Mouse (Mus musculus) olfactory bulb, adult 2 months (tissue): ENCODE data around the gene Ak4. TPM values are rescaled to one million over a fixed set of nuclear protein-coding genes. Genes with fewer than 3 reads are reported as not detected.

Experiments used
- H3K27ac ChIP-seq: fragments of 200-500 bp; 2 replicates; pipeline ENCODE4 v1.5.1; 2012; ENCODE audit warnings: low read depth, low read length; ENCODE audit not compliant: insufficient read depth
- H3K4me1 ChIP-seq: fragments of 200-500 bp; 2 replicates; pipeline ENCODE4 v1.6.1; 2012; ENCODE audit warnings: low read length; ENCODE audit not compliant: control insufficient read depth, insufficient read depth
- H3K4me3 ChIP-seq: fragments of 200-500 bp; 2 replicates; pipeline ENCODE4 v1.5.1; 2012; ENCODE audit warnings: mild to moderate bottlenecking, low read depth, low read length, moderate library complexity; ENCODE audit not compliant: insufficient read depth
- CTCF ChIP-seq: fragments of 200-500 bp; IDR thresholded peaks from 2 replicates; pipeline ENCODE4 v1.5.1; 2012; ENCODE audit warnings: low read depth, mild to moderate bottlenecking, low read length, moderate library complexity; ENCODE audit not compliant: insufficient read depth
- POLR2A ChIP-seq: fragments of 200-500 bp; IDR thresholded peaks from 2 replicates; pipeline ENCODE4 v1.6.1; 2012; ENCODE audit warnings: mild to moderate bottlenecking, low read depth, low read length, moderate library complexity; ENCODE audit not compliant: insufficient read depth
- WGBS: fragments of 180-500 bp; shearing (Covaris S2); methylation state at CpG from one replicate; pipeline ENCODE4 v1.1.7; 2018; 5-methylcytosine and 5-hydroxymethylcytosine counted together
- polyA plus RNA-seq: library from polyadenylated mRNA; stranded (reverse); fragments of >200 nt; gene quantifications from 2 replicates; pipeline ENCODE4 v1.2.4, GENCODE M21; 2012; ENCODE audit warnings: low replicate concordance; ENCODE audit not compliant: missing spikeins, insufficient read depth, insufficient read length

Ak4 gene
- polyA plus RNA-seq, 1 experiment, result not detected

GRCm38 (mm10) chr4:101448701-101449100 lies 29.6 kb downstream of the Ak4 start:
- H3K27ac ChIP-seq, result no peak overlapping the region
- no peak overlapping the region for H3K4me3 ChIP-seq
- 95% methylated on average over 8 of the region's 8 CpGs for WGBS
- TF ChIP-seq CTCF (no peak), POLR2A (no peak)
- no peaks in the 10 kb centered on the region; the same call in 1 of the 2 replicates for H3K4me1 ChIP-seq

DNA sequence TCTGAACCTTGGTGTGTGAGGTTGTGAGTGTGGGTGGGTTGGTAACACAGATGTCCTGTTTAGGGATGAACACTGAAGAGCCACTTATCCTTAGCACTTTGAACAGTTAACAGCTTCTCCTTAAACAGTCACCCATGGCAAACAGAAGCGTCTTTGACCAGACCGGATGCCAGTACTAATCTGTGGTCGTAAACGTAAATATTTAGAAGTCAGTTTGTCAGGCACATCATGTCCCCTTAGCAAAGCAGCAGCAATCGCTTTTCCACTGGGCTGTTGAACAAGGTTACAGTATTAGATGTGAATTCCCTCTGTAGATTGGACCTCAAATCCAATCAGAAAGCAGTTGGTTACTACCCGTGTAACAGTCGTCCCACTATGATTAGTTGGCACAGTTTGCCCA lies 30.3 kb downstream of the Ak4 start:
- H3K27ac ChIP-seq, result no peak overlapping the region
- no peaks in the 10 kb centered on the region; the same call in 1 of the 2 replicates for H3K4me1 ChIP-seq
- no peak overlapping the region for H3K4me3 ChIP-seq
- TF ChIP-seq CTCF, result no peak
- no peak for TF ChIP-seq POLR2A
- WGBS, result 95% methylated on average over 7 of the region's 7 CpGs

GRCm38 (mm10) chr4:101450150-101450780 lies 31.2 kb downstream of the Ak4 start:
- H3K4me1 ChIP-seq, result no peaks in the 10 kb centered on the region; the same call in 1 of the 2 replicates
- no peak overlapping the region for H3K4me3 ChIP-seq
- WGBS, result 81% methylated on average over 20 of the region's 20 CpGs
- TF ChIP-seq POLR2A (no peak), CTCF (no peak)
- H3K27ac ChIP-seq, result no peak overlapping the region

DNA sequence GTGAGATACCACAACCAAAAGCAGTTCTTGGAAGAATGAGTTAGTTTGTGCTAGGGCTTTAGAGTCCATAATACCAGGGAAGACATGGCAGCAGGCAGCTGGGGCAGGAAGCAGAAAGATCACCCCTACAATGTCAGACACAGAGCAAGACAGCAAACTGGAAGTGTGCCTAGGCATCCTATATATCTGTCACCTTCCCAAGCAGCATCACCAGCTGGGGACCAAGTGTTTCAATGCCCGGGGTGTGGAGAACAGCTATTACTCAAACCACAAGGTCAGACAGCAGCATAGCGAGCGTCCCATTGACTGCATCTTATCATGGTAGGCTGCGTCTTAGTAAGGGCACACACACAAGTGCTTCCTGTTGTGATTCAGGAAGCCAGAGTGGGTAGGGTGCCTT lies 32.0 kb downstream of the Ak4 start:
- 94% methylated on average over 4 of the region's 4 CpGs for WGBS
- no peak overlapping the region for H3K4me3 ChIP-seq
- no peaks in the 10 kb centered on the region; the same call in 1 of the 2 replicates for H3K4me1 ChIP-seq
- H3K27ac ChIP-seq, result no peak overlapping the region
- no peak for TF ChIP-seq POLR2A
- TF ChIP-seq CTCF, result no peak

DNA sequence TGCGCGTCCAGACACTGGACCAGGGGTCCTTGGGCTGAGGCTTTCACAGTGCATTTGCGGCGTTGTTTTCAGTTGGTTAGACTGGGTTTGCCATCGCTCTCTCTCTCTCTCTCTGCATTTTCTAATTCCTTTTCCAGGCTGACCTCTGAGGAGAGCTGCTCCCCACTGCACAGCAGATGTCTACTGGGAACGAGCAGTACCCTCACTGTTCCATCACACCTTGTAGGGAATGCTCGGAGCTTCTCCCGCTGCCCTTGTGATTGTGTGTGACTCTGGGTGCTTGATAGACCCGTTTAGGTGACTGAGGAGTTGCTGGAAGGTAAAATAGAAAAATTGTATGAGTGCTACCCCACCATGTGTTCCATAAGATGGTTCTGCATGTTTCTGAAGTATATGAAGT lies 33.8 kb downstream of the Ak4 start:
- 89% methylated on average over 9 of the region's 9 CpGs for WGBS
- no peak overlapping the region for H3K27ac ChIP-seq
- no peak overlapping the region for H3K4me3 ChIP-seq
- no peaks in the 10 kb centered on the region; the same call in 1 of the 2 replicates for H3K4me1 ChIP-seq
- no peak for TF ChIP-seq CTCF
- no peak for TF ChIP-seq POLR2A

- H3K4me1 ChIP-seq, result no peaks in the 10 kb centered on the region
- no peak overlapping the region for H3K4me3 ChIP-seq
- no peak overlapping the region for H3K27ac ChIP-seq
- WGBS, result 92% methylated on average over 8 of the region's 8 CpGs
- no peak for TF ChIP-seq POLR2A
- TF ChIP-seq CTCF, result no peak
These were observed 38.1 kb downstream of the Ak4 start for GRCm38 (mm10) chr4:101457176-101457575.

DNA sequence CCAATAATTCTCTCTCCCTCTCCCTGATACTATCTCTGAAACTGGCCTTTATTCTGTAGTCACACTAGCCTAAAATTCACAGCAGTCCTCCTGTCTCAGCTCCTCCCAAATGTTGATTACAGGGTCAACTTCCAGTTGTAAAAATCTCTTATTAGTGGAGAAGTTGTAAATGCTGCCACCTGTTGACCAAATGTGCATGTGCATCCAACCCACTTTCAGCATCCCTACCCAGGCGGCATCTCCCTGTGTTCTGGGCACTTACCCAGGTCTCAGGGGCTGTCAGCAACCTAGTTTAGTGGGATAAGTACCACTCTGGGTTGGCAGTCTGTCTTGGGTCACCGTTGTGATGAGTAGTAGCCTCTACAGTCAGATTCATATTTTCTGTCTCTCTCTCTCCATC lies 39.3 kb downstream of the Ak4 start:
- TF ChIP-seq CTCF, result 0 out of 2 replicates have a peak, but pooled peaks have one; percentile 17
- no peak for TF ChIP-seq POLR2A
- no peaks in the 10 kb centered on the region for H3K4me1 ChIP-seq
- H3K27ac ChIP-seq, result no peak overlapping the region
- WGBS, result 36% methylated on average over 2 of the region's 2 CpGs
- H3K4me3 ChIP-seq, result no peak overlapping the region

DNA sequence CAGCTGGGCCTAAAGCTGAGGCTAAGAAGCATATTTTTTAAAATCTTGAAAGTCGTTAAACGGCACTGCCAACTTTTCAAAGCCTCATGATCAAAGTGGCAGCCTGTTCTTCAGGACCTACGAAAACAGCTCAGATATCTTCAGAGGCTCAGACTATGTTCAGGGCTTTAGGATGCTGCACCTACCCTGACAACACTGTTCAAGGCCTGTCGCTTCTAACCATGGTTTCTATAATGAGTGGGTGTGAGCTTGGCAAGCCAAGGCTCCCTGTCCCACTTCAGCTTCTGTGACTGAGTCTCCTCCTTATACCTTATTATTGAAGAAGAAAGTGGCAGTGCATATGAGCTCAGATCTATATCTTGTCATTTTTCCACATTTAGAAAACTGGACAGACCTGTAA lies 40.3 kb downstream of the Ak4 start:
- no peak overlapping the region for H3K4me3 ChIP-seq
- H3K4me1 ChIP-seq, result no peaks in the 10 kb centered on the region
- no peak for TF ChIP-seq CTCF
- no peak for TF ChIP-seq POLR2A
- no peak overlapping the region for H3K27ac ChIP-seq
- WGBS, result 78% methylated on average over 4 of the region's 4 CpGs

GRCm38 (mm10) chr4:101460114-101460513 lies 41.0 kb downstream of the Ak4 start:
- TF ChIP-seq CTCF (no peak), POLR2A (no peak)
- 79% methylated on average over 1 of the region's 1 CpGs for WGBS

GRCm38 (mm10) chr4:101462065-101462464 lies 43.0 kb downstream of the Ak4 start:
- TF ChIP-seq CTCF (no peak), POLR2A (no peak)
- Histone ChIP-seq H3K4me3 (no peak overlapping the region), H3K4me1 (no peaks in the 10 kb centered on the region), H3K27ac (no peak overlapping the region)
- 68% methylated on average over 2 of the region's 2 CpGs for WGBS

More at GRCm38 (mm10) chr4:101460114-101460513, 41.0 kb downstream of the Ak4 start:
- Histone ChIP-seq H3K4me3 (no peak overlapping the region), H3K27ac (no peak overlapping the region), H3K4me1 (no peaks in the 10 kb centered on the region)
